Mouse (Mus musculus) skeletal muscle tissue, postnatal 0 days (tissue): Measurements from ENCODE around the gene Klhdc7b. TPM values are rescaled to one million over a fixed set of nuclear protein-coding genes. Genes with fewer than 3 reads are reported as not detected.

ENCODE experiments used
- polyA plus RNA-seq: library from polyadenylated mRNA; unstranded; fragments of >200 nt; fragmentation: Nextera tagmentation; extraction: Ambion mirVana; gene quantifications from 2 replicates; pipeline ENCODE4 v1.2.1, GENCODE M21; 2015

Klhdc7b gene
- not detected in 2 replicates for polyA plus RNA-seq

DNA sequence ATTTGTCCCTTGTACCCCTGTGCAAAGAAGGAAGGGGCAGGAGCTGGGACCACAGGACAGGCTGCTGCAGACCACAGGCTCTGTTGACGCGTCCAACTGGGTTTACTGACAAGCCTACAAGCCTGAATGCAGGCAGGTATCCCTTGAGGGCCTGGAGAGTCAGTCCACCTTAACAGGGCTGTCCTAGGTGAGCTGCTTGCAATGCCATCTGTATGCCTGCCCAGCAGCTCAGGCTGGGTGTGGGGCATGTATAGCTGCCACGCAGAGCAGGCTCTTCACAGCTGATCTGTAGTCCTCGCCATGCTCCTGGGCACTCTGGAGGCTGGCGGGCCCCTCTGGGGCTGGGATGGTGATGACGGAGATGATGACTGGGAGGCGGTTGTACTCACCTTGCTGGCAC, at the start of gene Klhdc7b:
Gene Klhdc7b, plus strand, starts transcription at position 301 of the 400 bp plus-strand sequence.

DNA sequence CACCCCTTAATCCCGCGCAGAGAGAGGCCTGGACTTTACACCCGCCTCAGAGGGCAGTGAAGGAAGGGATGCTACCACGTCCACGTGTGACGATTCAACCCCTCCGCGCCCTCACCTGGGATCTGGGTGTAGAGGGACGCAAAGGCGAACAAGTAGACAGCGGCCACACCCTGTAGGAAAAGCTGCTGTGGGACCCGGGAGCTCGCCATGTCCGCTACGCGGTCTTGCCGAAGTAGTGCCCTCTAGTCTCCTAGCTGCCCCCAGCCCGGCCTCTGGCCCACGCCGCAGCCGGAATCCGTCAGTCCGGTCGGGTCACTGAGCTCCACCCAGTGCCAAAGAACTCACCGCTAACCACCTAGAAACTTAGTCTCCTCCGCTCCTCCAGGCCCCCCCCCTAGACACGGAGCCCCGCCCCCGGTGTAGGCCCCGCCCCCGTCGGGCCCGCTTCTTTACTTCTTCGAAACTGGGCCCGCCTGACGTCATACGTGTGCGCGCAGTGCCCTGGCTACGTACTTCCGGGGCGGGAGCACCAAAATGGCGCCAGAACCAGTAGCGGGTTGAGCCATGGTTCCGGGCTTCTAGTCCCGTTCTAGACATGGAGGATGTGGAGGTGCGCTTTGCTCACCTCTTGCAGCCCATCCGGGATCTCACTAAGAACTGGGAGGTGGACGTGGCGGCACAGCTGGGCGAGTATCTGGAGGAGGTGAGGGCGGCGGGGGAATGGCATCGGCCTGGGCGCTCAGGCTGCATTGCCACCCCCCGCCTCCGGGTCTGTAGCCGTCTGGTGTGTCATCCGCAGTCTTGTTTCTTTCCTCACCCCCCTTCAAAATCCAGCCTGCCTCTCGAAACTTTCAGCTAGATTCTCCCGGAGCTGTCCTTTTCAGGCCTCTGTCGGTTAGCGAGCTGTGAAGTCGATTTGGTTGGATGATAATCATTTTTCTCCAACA, 29.2 kb upstream of the Klhdc7b start, which contains the start of the genes Lmf2 and Ncaph2:
Gene Lmf2, minus strand, starts transcription at position 419 of the 947 bp plus-strand sequence.
Gene Ncaph2, plus strand, starts transcription at position 479 of the 947 bp plus-strand sequence.

DNA sequence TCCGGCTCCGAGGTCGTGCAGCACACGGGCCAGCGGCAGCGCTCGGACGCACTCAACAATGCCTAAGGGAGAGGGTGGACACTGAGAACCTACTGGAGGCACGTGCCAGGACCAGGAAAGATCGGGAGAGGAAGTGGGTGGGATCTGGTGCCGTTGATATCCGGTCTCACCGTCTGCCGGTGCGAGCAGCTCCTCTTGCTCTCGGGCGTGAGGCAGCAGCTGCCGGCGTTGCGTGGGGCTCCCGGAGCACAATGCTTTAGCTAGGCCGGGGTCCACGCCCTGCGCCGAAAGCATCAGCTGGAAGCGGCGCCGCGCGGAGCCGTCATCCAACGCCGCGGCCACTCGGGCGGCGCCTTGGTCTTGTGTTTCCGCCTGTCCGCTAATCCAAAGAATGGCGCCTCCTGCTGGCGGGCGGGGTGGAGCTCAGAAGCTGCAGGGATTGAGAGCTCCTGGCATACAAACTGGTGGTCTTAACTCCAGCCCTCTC, 10.9 kb upstream of the Klhdc7b start, which contains the start of gene Sco2:
Gene Sco2, minus strand, starts transcription at position 85 of the 487 bp plus-strand sequence.

DNA sequence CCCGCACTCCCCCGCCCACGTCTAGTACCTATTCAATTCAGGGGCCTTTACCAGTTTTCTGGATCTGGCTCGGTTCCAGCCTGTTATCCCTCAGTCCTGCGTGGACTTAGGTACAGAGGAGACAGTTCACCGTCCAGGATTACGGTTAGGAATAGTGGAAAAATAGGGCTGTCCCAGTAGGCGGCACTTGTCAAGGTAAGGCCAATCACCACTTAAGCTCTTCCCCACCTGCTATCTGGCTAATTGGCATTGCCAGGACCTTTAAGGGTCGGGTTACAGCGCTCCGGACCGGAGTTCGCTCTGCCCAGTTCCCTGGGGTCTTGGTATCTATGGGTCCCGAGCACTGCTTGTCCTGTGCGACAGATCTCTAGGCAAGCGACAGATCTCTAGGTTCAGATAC, 7.8 kb upstream of the Klhdc7b start, which contains the start of gene Tymp:
Gene Tymp, minus strand, starts transcription at position 83 of the 400 bp plus-strand sequence.

DNA sequence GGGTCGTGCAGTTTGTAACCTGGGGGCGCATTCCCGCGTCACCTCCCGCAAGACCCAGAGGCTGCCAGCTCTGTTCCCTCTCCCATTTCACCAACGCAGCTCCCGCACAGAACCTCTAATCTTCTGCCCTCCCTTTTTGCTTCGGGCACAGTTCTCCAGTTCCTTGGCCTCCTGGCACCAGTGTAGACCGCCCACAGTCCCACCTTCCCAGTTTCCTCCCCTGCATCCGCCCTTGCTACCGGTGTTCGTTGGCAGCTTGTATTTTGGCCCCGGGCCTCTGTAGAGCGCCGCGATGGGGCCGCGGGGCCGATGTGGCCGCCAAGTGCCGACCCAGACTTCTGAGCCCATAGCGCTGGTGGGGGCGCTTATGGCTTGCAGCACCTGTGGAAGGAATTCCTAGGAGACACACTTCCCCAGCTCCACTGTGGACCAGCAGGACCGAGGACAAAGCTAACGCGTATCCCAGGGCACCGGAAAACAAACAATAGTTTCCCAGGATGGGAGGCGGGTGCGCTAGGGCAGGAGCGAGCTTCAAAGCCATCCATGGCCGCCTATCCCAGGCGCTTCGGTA, 5.8 kb upstream of the Klhdc7b start, which contains the start of gene Odf3b:
Gene Odf3b, minus strand, starts transcription at position 452 of the 571 bp plus-strand sequence.

DNA sequence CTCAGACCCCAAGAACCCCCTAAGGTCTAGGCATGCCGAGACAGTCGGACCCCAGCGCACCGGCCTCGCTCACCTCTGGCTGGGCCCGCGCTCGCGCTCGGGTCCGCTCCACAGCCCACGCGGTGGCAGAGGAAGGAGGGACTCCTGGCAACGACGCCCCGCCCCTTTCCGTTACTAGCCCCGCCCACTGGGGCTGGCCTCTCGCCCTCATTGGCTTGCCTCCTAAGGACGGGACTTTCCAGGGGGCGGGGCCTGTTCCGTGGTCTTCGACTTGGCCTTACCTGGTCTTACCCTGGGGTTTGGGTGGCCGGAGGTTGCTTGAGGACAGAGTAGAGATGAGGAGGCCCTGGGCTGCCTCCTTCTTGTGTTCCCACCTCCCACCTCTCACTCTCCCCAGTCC, 25.4 kb downstream of the Klhdc7b start, which contains the start of gene Syce3:
Gene Syce3, minus strand, starts transcription at position 386 of the 400 bp plus-strand sequence.

DNA sequence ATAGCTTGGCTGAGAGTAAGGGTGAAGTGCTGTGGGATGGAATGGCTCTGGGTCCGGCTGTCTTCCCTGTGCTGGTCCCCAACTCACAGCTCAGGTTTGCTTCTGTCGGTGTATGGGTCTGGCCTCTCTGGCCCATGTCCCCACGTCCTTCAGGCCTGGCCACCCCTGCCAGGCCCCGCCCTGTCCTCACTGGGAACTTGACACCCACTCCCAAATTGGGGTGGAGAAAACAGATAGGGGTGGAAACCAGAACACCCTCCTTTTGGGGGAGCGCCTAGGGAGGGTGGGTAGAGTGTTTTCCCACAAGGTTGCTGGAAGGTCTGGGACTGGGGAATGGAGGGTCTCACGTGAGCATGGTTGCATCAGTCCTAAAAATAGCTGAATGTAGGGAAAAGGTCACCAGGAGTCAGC, 41.0 kb downstream of the Klhdc7b start, which contains the start of gene Cpt1b:
Gene Cpt1b, minus strand, starts transcription at position 153 of the 411 bp plus-strand sequence.

DNA sequence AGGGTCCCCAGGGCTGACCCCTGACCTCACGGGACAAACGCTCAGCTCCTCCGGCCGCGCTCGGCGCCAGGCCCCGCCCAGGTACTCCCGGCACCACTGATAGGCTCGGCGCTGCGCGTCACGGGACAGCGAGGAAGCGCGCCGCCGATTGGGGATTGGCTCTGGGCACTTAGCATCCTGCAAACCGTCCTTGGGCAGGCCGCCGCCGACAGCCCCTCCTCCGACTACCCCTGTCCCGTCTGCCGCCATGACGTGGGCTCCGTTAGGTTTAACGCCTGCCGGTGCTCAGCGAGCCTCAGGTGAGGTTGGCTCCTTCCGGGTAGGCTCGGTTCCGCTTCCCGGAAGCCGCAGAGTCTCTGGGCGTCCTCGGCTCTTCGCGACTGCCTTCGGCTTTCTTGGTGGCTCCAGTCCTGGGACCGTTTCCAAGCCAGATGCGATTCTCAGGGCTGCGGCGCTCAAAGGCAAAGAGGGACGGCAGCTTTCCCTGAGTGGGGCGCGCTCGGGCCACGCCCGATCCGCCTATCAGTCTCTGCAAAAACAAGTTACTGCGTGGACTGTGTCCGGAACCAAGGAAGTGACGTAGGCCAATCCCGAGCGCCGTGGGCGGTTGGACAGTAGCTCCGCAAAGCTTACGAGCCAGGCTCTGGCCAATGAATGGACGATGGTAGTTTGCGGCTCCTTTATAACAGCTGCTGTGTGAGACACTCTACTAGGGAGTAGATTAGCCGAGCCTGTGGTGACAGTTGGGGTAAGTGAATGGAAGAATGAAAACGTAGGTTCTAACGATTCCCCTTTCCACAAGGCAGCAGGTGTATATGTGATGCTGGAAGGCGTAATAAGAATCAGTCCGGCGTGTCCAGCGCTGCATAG, 44.9 kb downstream of the Klhdc7b start, which contains the start of the genes C730034F03Rik, Gm44502 and Chkb:
Gene C730034F03Rik, plus strand, starts transcription at position 238 of the 870 bp plus-strand sequence.
Gene Gm44502, minus strand, starts transcription at position 345 of the 870 bp plus-strand sequence.
Gene Chkb, minus strand, starts transcription at position 557 of the 870 bp plus-strand sequence.

Other genes with a start within 250 kb of the Klhdc7b start
- 44.6 and 44.9 TPM in 2 replicates for gene Mapk12, start 244.2 kb upstream of the Klhdc7b start, polyA plus RNA-seq
- 1.2 and 1.5 TPM in 2 replicates for gene Mapk11, start 235.3 kb upstream of the Klhdc7b start, polyA plus RNA-seq
- gene Plxnb2, start 204.1 kb upstream of the Klhdc7b start, polyA plus RNA-seq = 42.0 and 42.7 TPM in 2 replicates
- 14.0 and 17.0 TPM in 2 replicates for gene Dennd6b, start 188.4 kb upstream of the Klhdc7b start, polyA plus RNA-seq
- 27.4 and 27.8 TPM in 2 replicates for gene Ppp6r2, start 173.4 kb upstream of the Klhdc7b start, polyA plus RNA-seq
- gene Sbf1, start 69.6 kb upstream of the Klhdc7b start, polyA plus RNA-seq = 23.1 and 26.3 TPM in 2 replicates
- not detected in 2 replicates for gene Adm2, start 62.2 kb upstream of the Klhdc7b start, polyA plus RNA-seq
- gene Miox, start 50.5 kb upstream of the Klhdc7b start, polyA plus RNA-seq = not detected in 2 replicates
- gene Lmf2, start 29.3 kb upstream of the Klhdc7b start, polyA plus RNA-seq = 27.3 and 34.7 TPM in 2 replicates
- gene Ncaph2, start 29.2 kb upstream of the Klhdc7b start, polyA plus RNA-seq = 58.0 and 70.8 TPM in 2 replicates
- gene Sco2, start 11.1 kb upstream of the Klhdc7b start, polyA plus RNA-seq = 6.5 and 7.5 TPM in 2 replicates
- gene Tymp, start 7.9 kb upstream of the Klhdc7b start, polyA plus RNA-seq = 0.96 and 1.4 TPM in 2 replicates
- gene Odf3b, start 5.6 kb upstream of the Klhdc7b start, polyA plus RNA-seq = 0.61 and 1.2 TPM in 2 replicates
- gene Syce3, start 25.6 kb downstream of the Klhdc7b start, polyA plus RNA-seq = not detected in 2 replicates
- 150 and 169 TPM in 2 replicates for gene Cpt1b, start 40.9 kb downstream of the Klhdc7b start, polyA plus RNA-seq
- gene C730034F03Rik, start 44.7 kb downstream of the Klhdc7b start, polyA plus RNA-seq = 1.7 and 2.0 TPM in 2 replicates
- 0.17 and 0.41 TPM in 2 replicates for gene Gm44502, start 44.8 kb downstream of the Klhdc7b start, polyA plus RNA-seq
- 71.2 and 83.3 TPM in 2 replicates for gene Chkb, start 45.0 kb downstream of the Klhdc7b start, polyA plus RNA-seq
- gene Mapk8ip2, start 69.0 kb downstream of the Klhdc7b start, polyA plus RNA-seq = 0.14 and 0.15 TPM in 2 replicates
- gene Arsa, start 92.5 kb downstream of the Klhdc7b start, polyA plus RNA-seq = 12.0 and 13.8 TPM in 2 replicates
- 0.40 and 0.82 TPM in 2 replicates for gene Shank3, start 114.7 kb downstream of the Klhdc7b start, polyA plus RNA-seq
- 0.14 TPM in 1 of 2 replicates, not detected in the other for gene Acr, start 183.4 kb downstream of the Klhdc7b start, polyA plus RNA-seq
- 10.2 and 10.9 TPM in 2 replicates for gene Rabl2, start 207.0 kb downstream of the Klhdc7b start, polyA plus RNA-seq